Mouse (Mus musculus): ENCODE results near the gene Krt17.
"Not testable (repeated sequence)": the region's sequence is repeated elsewhere in the genome, so short reads cannot be mapped to it uniquely, and the experiment has no call there.

Krt17 gene

DNA sequence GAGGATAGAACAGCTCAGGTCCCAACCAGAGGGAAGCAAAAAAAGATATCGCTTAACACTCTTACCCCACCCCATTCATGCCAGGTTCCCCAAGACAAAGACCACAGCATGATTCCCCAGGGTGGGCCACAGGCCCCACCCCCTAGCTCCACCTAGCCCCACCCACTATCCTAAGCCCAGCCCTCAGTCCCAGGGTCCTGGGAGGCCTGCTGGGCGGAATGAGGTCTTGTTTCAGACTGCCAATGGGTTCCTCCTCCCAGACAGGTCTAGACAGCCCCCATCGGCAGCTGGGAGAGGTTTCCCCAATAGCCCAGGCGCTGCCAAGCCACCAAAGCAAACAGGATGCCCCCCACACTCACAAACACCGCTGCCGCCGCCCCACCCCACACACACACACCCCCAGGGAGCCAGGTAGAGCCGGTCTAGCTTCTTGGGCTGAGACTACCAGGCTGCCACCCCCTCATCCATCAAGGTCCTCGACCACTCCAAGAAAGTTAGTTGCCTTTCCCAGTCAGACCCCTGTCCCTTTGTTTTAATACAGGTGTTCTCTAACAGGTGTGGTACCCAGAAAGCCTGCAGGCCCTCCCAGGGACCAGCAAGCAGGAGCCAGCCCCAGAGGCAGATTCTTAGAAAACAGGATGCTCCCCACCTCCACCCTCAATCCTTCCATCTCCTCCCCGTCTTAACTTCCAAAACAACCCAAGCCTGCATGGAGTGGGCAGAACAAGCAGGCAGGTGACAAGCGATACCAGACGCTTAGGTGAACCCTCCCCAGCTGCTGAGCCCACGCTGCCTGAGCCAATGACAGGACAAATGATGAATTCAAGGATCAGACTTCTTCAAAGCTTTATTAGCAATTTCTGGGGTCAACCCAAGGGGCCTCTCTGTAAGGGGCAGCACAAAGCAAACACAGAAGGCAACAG, 1.5 kb upstream of the Krt17 start:
- no peak for DNase-seq (ENCODE audit: low read depth, low spot score)

DNA sequence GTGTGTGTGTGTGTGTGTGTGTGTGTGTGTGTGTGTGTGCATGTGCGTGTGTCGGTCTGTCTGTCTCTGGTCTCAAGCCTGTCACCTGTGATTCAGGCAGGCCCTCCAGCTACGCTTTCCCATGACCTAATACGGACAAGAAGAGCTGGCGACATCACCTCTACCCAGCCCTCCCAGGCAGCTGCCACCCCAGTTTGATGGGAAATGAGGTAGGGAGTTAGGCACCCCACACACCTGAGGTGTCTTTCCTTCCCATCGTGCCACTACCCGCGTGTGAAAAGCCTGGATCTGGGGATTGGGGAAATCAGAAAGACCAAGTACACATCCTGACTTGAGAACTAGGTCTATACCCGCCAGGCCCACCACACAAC, 391 bp upstream of the Krt17 start:
- no peak for DNase-seq (ENCODE audit: low read depth, low spot score)

DNA sequence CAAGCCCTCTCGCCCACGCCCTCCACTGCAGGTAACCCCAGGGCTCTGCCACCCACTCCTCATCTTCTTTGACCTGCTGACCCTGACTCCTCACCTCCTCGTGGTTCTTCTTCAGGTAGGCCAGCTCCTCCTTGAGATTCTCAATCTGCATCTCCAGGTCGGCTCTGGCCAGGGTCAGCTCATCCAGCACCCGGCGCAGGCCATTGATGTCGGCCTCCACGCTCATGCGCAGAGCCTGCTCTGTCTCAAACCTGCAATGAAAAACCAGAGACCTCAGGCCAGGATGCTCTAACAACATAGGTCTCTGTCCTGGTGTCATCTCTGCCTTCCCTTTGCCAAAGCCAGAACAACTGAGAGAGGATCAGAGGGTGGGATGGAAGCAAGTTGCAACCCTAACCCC, 1.8 kb downstream of the Krt17 start:
- no peak for DNase-seq (ENCODE audit: low read depth, low spot score)

DNA sequence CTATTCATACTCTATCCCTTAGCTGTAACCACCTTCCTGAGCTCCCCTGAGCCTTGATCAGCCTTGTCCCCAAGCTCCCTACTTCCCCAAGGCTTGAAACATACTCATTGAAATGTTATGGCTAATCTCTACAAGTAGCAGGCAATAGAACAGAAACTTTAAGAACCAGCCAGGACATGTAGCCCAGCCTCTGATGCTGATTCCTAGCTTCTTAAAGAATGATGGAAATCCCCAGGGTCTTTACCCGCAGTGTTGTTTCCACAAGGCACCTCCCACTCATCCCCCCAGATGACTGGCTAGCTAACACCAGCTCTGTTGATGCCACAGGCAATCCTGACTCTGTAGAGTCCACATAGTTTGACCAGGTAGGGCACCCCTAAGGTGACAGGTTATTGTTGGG, 2.9 kb downstream of the Krt17 start:
- DNase-seq (ENCODE audit: low read depth, low spot score): no peak

DNA sequence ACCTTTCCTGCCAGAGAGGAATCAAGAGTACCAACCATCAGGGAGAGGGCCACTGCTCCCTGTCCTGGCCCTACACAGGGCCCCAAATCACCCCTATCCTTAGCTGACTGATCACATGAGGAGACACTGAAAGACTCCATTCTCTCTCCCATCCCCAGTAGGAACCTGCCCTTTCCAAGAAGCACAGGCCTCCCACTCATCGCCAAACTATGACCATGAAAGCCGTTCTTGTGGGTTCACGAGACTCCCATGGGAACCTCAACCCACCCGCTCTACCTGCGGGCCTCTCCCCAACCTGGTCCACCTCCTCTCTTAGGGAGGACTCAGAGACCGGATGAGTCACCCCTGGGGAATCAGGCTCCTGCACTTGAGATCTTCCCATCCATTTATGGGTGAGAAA, 5.3 kb downstream of the Krt17 start:
- no peak for DNase-seq (ENCODE audit: low read depth, low spot score)

DNA sequence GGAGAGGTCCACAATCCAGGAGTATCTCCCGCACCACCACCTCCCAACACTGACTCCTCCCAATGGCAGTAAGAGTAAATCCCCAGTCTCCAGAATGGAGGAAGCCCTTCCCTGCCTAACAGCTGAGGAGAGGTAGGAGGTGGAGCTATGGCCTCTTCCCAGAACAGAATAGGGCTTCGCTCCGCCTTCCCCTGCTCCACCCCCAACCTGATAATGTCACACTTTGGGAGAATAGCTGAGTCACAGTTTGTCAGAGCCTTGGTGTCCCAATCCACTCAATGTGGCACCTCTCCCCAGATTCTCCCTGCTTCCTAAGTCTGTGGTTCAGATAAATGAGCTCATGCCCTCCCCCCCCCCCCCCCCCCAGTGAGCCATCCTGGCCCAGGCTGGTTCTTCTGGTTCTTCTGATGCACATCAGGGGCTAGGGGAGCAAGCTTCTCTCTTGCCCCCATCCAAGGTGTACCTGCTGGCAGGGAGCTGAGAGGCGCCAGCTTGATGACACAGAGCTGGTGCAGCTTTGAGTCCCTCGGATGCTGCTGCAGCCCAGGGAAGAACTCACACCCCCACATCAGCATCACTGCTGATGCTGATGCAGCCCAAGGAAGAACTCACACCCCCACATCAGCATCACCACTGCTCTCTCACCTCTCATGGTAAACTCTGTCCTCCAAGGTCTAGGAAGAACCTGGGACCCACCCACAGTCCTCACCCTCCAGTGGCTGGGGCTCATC, 6.3 kb downstream of the Krt17 start:
- no peak for DNase-seq (ENCODE audit: low read depth, low spot score)

DNA sequence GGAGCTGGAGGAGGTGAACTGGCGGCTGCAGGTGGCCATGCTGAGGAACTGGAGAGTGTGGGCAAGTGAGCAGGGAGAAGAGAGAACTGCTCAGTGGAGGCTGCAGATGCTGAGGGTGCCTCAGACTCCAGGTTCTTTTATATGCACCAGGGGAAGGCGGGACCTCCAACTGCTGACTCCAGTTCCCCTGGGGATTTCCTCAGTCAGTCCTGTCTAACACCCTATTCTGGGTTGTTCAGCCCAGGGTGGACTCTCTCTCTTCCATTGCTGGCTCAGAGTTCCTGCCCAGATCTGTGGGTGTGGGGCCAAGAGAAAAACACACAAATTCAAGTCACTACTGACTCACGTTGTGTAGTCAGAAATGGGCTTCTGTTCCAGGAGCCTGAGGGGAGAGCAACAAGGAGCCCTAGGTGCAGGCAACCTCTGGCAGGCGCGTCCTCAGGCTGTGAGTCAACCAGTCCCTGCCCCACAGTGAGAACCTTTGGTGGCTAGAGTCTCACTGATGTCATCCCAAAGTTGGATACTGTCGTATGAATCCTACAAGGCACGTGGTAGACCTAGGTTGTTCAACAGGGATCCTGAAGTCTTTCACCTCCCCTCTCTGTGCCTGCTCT, 11.9 kb downstream of the Krt17 start, which contains the start of gene Krt16:
Gene Krt16 (minus strand): TSS at position 51 of the 614 bp plus-strand sequence.
- DNase-seq (ENCODE audit: low read depth, low spot score): no peak

DNA sequence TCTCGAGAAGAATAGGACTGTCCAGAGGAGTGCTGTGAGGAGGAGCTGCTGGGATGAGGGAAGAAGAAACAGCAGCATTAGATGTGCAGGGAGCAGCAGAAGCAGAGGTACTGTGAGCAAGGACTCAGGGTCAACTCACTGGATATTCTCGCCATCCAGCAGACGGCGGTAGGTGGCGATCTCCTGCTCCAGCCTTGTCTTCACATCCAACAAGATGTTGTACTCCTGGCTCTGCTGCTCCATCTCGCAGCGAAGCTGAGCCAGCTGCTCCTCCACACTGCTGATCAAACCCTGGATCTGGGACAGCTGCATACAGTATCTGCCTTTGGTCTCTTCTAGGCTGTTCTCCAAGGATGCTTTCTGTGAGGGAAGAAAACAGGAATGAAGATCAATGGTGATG, 14.4 kb downstream of the Krt17 start:
- DNase-seq (ENCODE audit: low read depth, low spot score): not testable (repeated sequence)

DNA sequence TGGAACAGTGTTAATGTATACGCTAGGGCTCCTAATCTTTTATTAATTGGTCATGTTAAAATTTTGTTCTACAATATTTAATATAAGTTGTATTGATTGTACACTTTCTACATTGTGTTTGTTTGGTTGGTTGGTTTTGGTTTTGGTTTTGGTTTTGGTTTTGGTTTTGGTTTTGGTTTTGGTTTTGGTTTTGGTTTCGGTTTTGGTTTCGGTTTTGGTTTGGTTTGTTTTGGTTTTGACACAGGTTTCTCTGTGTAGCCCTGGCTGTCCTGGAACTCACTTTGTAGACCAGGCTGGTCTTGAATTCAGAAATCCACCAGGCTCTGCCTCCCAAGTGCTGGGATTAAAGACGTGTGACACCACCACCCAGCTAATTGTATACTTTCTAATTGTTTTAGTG, 20.6 kb downstream of the Krt17 start:
- not testable (repeated sequence) for DNase-seq (ENCODE audit: low read depth, low spot score)

DNA sequence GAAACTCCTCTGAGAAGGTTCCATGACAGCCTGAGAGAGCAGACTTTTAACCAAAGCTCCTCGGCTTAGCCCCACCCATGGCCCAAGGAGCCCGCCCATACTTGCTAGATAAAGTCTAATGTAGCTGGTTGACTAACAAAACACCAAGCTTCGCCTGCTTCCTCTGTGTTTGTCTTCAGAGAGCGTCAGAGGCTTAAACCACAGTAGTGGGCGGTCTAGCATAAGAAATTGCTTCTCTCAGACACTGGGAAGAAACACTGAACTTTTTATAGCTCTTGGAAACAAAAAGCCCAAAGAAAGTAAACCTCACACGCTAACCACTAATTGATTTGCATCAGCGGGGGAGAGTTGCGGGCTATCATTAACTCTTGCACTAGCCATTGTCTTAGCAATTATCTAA, 39.1 kb downstream of the Krt17 start:
- no peak for DNase-seq (ENCODE audit: low read depth, low spot score)

DNA sequence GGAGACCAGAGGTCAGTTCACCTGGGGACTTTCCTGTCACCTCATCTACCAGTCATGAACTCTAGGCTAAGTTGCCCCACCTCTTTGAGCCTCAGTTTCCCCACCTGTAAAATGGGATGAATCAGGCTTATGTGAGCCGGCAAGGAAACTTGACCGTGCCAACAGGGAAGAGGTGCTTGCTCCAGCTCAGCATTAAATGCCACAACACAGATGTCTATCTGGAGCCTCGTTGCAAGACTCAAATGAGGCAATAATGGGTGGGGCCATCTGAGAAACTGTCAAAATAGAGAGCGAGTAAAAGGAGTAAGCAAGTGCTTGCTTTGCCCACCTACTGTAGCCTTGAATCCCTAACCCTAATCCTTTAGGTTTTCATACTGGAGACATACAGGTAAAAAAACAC, 41.5 kb downstream of the Krt17 start:
- DNase-seq (ENCODE audit: low read depth, low spot score): no peak

DNA sequence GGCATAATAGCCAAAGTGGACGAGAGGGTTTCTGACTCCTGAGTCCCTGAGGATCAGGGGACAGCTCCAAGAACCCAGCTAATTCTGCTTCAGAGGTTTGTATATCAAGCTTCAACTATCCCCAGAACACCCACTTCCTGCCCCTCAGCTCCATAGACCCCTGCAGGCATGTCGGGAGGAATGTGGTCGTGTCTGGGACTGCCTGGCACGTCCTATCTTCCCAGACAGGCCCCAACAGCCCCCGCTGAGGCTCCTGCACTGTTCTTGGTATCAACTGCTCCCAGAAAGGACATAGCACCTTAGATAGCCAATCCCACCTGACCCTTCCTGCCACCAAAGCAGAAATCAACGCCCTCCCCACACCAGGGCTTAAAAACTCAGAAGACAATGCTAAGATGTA, 52.3 kb downstream of the Krt17 start:
- no peak for DNase-seq (ENCODE audit: low read depth, low spot score)

DNA sequence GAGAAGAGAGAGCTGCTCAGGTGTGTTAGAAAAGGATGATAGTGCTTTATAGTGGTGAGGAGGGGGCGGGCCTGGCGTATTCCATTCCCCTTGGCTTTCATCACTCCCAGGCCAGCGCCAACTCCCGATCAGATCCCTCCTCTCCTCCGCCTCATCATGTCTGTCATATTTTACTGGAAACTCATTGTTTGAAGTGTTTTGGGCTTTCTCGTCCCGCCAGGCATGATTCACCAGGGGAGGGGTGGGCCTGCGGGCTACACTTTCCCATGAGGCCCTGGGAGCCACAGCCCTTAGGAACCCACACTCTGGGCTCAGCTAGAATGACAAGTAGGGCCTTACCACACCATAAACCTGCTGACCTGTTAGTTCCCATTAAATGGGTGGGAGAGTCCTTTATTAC, 53.3 kb downstream of the Krt17 start, which contains the start of gene Krt14:
Gene Krt14 (minus strand): TSS at position 51 of the 400 bp plus-strand sequence.
- no peak for DNase-seq (ENCODE audit: low read depth, low spot score)
